Mouse (Mus musculus) spleen, adult 2 months (tissue): ENCODE results near the gene Pycr1.

Experiments used
- CTCF ChIP-seq: fragments of 200-500 bp; IDR thresholded peaks from 2 replicates; pipeline ENCODE4 v1.5.1; 2011; ENCODE audit warnings: mild to moderate bottlenecking, inconsistent platforms; ENCODE audit not compliant: insufficient read depth, insufficient read length, insufficient replicate concordance; ENCODE audit errors: extremely low read depth
- POLR2A ChIP-seq: fragments of 200-500 bp; IDR thresholded peaks from 2 replicates; pipeline ENCODE4 v1.6.1; 2011; ENCODE audit warnings: low read depth, low read length, inconsistent platforms

DNA sequence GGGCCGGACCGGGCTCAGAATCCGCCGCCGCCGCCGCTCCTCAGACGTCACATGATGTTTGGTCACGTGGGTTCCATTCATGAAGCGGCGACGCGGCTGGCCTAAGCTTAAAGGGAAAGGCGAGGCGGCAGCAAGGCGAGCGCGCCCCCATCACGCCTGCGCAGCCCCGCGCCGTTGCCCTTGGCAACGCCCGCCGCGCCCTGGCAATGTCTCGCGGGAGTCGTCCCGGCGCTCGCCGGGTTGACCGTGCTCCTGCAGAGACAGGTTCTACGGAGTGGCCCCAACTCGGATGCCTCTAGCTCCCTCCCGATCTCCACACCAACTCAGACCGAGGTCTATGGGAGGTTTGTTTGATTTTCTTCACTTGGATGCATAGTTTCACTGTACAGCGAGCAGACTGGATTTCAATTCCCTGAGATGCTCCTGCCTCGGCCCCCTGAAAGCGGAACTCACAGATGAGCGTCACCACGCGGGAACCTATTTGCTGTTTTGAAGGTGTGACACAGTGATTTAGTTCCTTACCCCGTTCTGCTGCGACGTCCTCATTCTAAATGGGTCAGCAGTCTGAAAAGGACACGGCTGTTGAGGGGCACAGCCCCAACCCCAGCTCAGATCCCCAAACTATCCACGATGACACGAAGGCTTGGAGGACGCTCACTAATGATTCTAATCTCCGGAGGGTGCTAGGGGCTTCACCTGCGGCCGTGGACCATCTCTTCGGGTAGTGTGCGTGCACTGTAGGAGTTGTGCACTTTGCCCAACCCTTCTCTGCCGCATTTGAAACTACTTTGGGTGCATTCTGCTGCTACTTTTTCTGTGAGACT, 9.8 kb downstream of the Pycr1 start, which contains the start of gene Mafg:
- TF ChIP-seq CTCF, result no peak
- TF ChIP-seq POLR2A, result no peak; the same call in 1 of the 2 replicates
